Mouse (Mus musculus) forebrain, embryonic 11.5 days (tissue): ENCODE results near the gene Hyal3. TPM values are rescaled to one million over a fixed set of nuclear protein-coding genes. Genes with fewer than 3 reads are reported as not detected.
"Not testable (repeated sequence)": the region's sequence is repeated elsewhere in the genome, so short reads cannot be mapped to it uniquely, and the experiment has no call there.

Experiments used
- ATAC-seq: fragments of 200-750 bp; cut with Nextera tagmentation; replicated peaks from 2 replicates; pipeline ENCODE4 v1.8.0; 2017; ENCODE audit warnings: moderate TSS enrichment; ENCODE audit not compliant: low FRiP score
- DNase-seq: peaks from one replicate; pipeline ENCODE4 v3.0.0-alpha.2; 2017; ENCODE audit warnings: low spot score
- H3K27ac ChIP-seq: fragments of 300-500 bp; sonication (generic); 2 replicates; pipeline ENCODE4 v1.5.1; 2014; ENCODE audit warnings: low read depth, low read length
- H3K27me3 ChIP-seq: fragments of 300-500 bp; sonication (generic); 2 replicates; pipeline ENCODE4 v1.6.1; 2014; ENCODE audit warnings: mild to moderate bottlenecking, low read length, mixed read lengths; ENCODE audit not compliant: control insufficient read depth, insufficient read depth
- H3K36me3 ChIP-seq: fragments of 300-500 bp; sonication (generic); 2 replicates; pipeline ENCODE4 v1.6.1; 2014; ENCODE audit warnings: mild to moderate bottlenecking, low read length, moderate library complexity, mixed read lengths; ENCODE audit not compliant: control insufficient read depth, insufficient read depth
- H3K4me1 ChIP-seq: fragments of 300-500 bp; sonication (generic); replicated peaks from 2 replicates; pipeline ENCODE4 v1.6.1; 2014; ENCODE audit warnings: low read length, mixed read lengths; ENCODE audit not compliant: control insufficient read depth, insufficient read depth
- H3K4me2 ChIP-seq: fragments of 300-500 bp; sonication (generic); 2 replicates; pipeline ENCODE4 v1.6.1; 2014; ENCODE audit warnings: low read depth, mild to moderate bottlenecking, low read length, moderate library complexity, mixed read lengths; ENCODE audit not compliant: severe bottlenecking
- H3K4me3 ChIP-seq: fragments of 300-500 bp; sonication (generic); 2 replicates; pipeline ENCODE4 v1.5.1; 2014; ENCODE audit warnings: low read depth, low read length
- H3K9ac ChIP-seq: fragments of 300-500 bp; sonication (generic); 2 replicates; pipeline ENCODE4 v1.6.1; 2014; ENCODE audit warnings: low read length
- H3K9me3 ChIP-seq: fragments of 300-500 bp; sonication (generic); 2 replicates; pipeline ENCODE4 v1.6.1; 2016; ENCODE audit warnings: low read length, mixed read lengths; ENCODE audit not compliant: control insufficient read depth
- WGBS: fragments of 180-500 bp; shearing (Covaris S2); extraction: QIAGEN DNeasy Blood & Tissue Kit; methylation state at CpG from one replicate; pipeline ENCODE4 v1.1.7; 2014; 5-methylcytosine and 5-hydroxymethylcytosine counted together
- polyA plus RNA-seq: library from polyadenylated mRNA; unstranded; fragments of >200 nt; fragmentation: Nextera tagmentation; extraction: Ambion mirVana; gene quantifications from 2 replicates; pipeline ENCODE4 v1.2.1, GENCODE M21; 2014

Hyal3 gene
- polyA plus RNA-seq, 1 experiment from 2014 or later: not detected

GRCm38 (mm10) chr9:107553541-107554318, 26.9 kb upstream of the Hyal3 start:
- Histone ChIP-seq H3K27me3 (peaks cover 14% of the 10 kb centered on the region), H3K4me2 (peak overlapping the region; percentile 89), H3K9me3 (no peaks in the 10 kb centered on the region), H3K36me3 (peaks cover under 1% of the 10 kb centered on the region; the same call in 1 of the 2 replicates), H3K4me1 (peaks cover 29% of the 10 kb centered on the region), H3K27ac (peak overlapping the region; percentile 71), H3K9ac (peak overlapping the region; percentile 71), H3K4me3 (peak overlapping the region; percentile 67)
- WGBS: 5% methylated on average over 37 of the region's 37 CpGs
- DNase-seq (no peak), ATAC-seq (peak; percentile 6)

GRCm38 (mm10) chr9:107554319-107554825, 26.2 kb upstream of the Hyal3 start:
- peak; percentile 92 for ATAC-seq

GRCm38 (mm10) chr9:107555031-107555457, 25.6 kb upstream of the Hyal3 start:
- Histone ChIP-seq H3K27ac (peak overlapping the region; percentile 78), H3K4me3 (peak overlapping the region; percentile 67), H3K9me3 (no peaks in the 10 kb centered on the region), H3K27me3 (peaks cover 12% of the 10 kb centered on the region), H3K4me2 (peak overlapping the region; percentile 78), H3K9ac (peak overlapping the region; percentile 86), H3K36me3 (peaks cover 13% of the 10 kb centered on the region; the same call in 1 of the 2 replicates), H3K4me1 (peaks cover 29% of the 10 kb centered on the region)
- ATAC-seq: peak; percentile 19
- WGBS: under 1% methylated on average over 21 of the region's 23 CpGs
- no peak for DNase-seq

More at GRCm38 (mm10) chr9:107554319-107554825, 26.2 kb upstream of the Hyal3 start:
- H3K4me3 ChIP-seq: peak overlapping the region; percentile 67
- H3K9me3 ChIP-seq: no peaks in the 10 kb centered on the region
- peaks cover 14% of the 10 kb centered on the region for H3K27me3 ChIP-seq
- DNase-seq: peak; percentile 99
- peak overlapping the region; percentile 78 for H3K27ac ChIP-seq
- peak overlapping the region; percentile 86 for H3K9ac ChIP-seq
- H3K4me2 ChIP-seq: peak overlapping the region; percentile 89
- H3K36me3 ChIP-seq: peaks cover 7% of the 10 kb centered on the region; the same call in 1 of the 2 replicates
- H3K4me1 ChIP-seq: peaks cover 29% of the 10 kb centered on the region
- WGBS: under 1% methylated on average over 53 of the region's 53 CpGs

GRCm38 (mm10) chr9:107555701-107556100, 24.9 kb upstream of the Hyal3 start:
- WGBS: 47% methylated on average over 2 of the region's 2 CpGs

GRCm38 (mm10) chr9:107556346-107556745, 24.3 kb upstream of the Hyal3 start:
- Histone ChIP-seq H3K9me3 (no peaks in the 10 kb centered on the region), H3K27ac (no peak overlapping the region), H3K36me3 (peaks cover 17% of the 10 kb centered on the region; the same call in 1 of the 2 replicates), H3K4me1 (peaks cover 25% of the 10 kb centered on the region), H3K4me3 (peak overlapping the region; percentile 67), H3K4me2 (peak overlapping the region; percentile 78; the same call in 1 of the 2 replicates), H3K27me3 (peaks cover 2% of the 10 kb centered on the region; the same call in 1 of the 2 replicates), H3K9ac (peak overlapping the region; percentile 39; the same call in 1 of the 2 replicates)
- ATAC-seq: no peak
- DNase-seq: no peak
- WGBS: 83% methylated on average over 3 of the region's 3 CpGs

More at GRCm38 (mm10) chr9:107555701-107556100, 24.9 kb upstream of the Hyal3 start:
- peaks cover 14% of the 10 kb centered on the region; the same call in 1 of the 2 replicates for H3K36me3 ChIP-seq
- DNase-seq (no peak), ATAC-seq (no peak)
- H3K27me3 ChIP-seq: peaks cover 6% of the 10 kb centered on the region; the same call in 1 of the 2 replicates
- H3K27ac ChIP-seq: no peak overlapping the region
- H3K4me3 ChIP-seq: peak overlapping the region; percentile 67
- peak overlapping the region; percentile 78 for H3K4me2 ChIP-seq
- H3K9ac ChIP-seq: peak overlapping the region; percentile 86
- no peaks in the 10 kb centered on the region for H3K9me3 ChIP-seq
- H3K4me1 ChIP-seq: peaks cover 29% of the 10 kb centered on the region

- Histone ChIP-seq H3K4me3 (peak within 1 kb of the TSS; percentile 89), H3K27me3 (no peaks in the 10 kb centered on the region), H3K36me3 (peaks cover 21% of the 10 kb centered on the region; the same call in 1 of the 2 replicates), H3K9me3 (no peaks in the 10 kb centered on the region), H3K27ac (no peak within 1 kb of the TSS), H3K4me1 (peaks cover 11% of the 10 kb centered on the region), H3K4me2 (peak within 1 kb of the TSS; percentile 87), H3K9ac (peak within 1 kb of the TSS; percentile 81)
- ATAC-seq (peak; percentile 95), DNase-seq (peak; percentile 96)
- WGBS: under 1% methylated on average over 46 of the region's 46 CpGs
Measured at GRCm38 (mm10) chr9:107563029-107563581, 17.5 kb upstream of the Hyal3 start, which contains the start of gene Tusc2. Gene Tusc2, plus strand, starts transcription at chr9:107563255.

- not testable (repeated sequence) for H3K27me3 ChIP-seq, H3K4me2 ChIP-seq, H3K9ac ChIP-seq, H3K36me3 ChIP-seq, H3K4me3 ChIP-seq, H3K27ac ChIP-seq, H3K9me3 ChIP-seq, DNase-seq, ATAC-seq
- WGBS: 48% methylated on average over 5 of the region's 5 CpGs
- peaks cover 19% of the 10 kb centered on the region for H3K4me1 ChIP-seq
Measured at GRCm38 (mm10) chr9:107565556-107565955, 15.1 kb upstream of the Hyal3 start.

- no peak overlapping the region for H3K4me3 ChIP-seq
- H3K27me3 ChIP-seq: no peaks in the 10 kb centered on the region
- no peak overlapping the region for H3K9ac ChIP-seq
- H3K4me2 ChIP-seq: no peak overlapping the region
- WGBS: 62% methylated on average over 15 of the region's 15 CpGs
- H3K27ac ChIP-seq: no peak overlapping the region
- peaks cover 24% of the 10 kb centered on the region for H3K4me1 ChIP-seq
- no peaks in the 10 kb centered on the region for H3K9me3 ChIP-seq
- peaks cover 9% of the 10 kb centered on the region; the same call in 1 of the 2 replicates for H3K36me3 ChIP-seq
- peak; percentile 89 for DNase-seq
- ATAC-seq: no peak
Measured at GRCm38 (mm10) chr9:107566041-107566709, 14.4 kb upstream of the Hyal3 start.
